Mouse (Mus musculus) embryonic facial prominence, embryonic 14.5 days (tissue): ENCODE data around the gene Gtf2e1. TPM values are rescaled to one million over a fixed set of nuclear protein-coding genes. Genes with fewer than 3 reads are reported as not detected.

Experiments used
- ATAC-seq: fragments of 200-750 bp; cut with Nextera tagmentation; 2 replicates; pipeline ENCODE4 v1.8.0; 2017; ENCODE audit warnings: low read depth, moderate number of reproducible peaks, moderate TSS enrichment
- DNase-seq: peaks from one replicate; pipeline ENCODE4 v3.0.0-alpha.2; 2015; ENCODE audit warnings: low spot score
- H3K27ac ChIP-seq: fragments of 300-500 bp; sonication (generic); replicated peaks from 2 replicates; pipeline ENCODE4 v1.5.1; 2014; ENCODE audit warnings: low read depth, mild to moderate bottlenecking, low read length, moderate library complexity
- H3K27me3 ChIP-seq: fragments of 300-500 bp; sonication (generic); replicated peaks from 2 replicates; pipeline ENCODE4 v1.6.1; 2014; ENCODE audit warnings: low read length; ENCODE audit not compliant: control insufficient read depth, insufficient read depth
- H3K36me3 ChIP-seq: fragments of 300-500 bp; sonication (generic); 2 replicates; pipeline ENCODE4 v1.6.1; 2014; ENCODE audit warnings: low read length, mixed read lengths; ENCODE audit not compliant: control insufficient read depth, insufficient read depth
- H3K4me1 ChIP-seq: fragments of 300-500 bp; sonication (generic); 2 replicates; pipeline ENCODE4 v1.6.1; 2014; ENCODE audit warnings: antibody characterized with exemption, low read length; ENCODE audit not compliant: control insufficient read depth, insufficient read depth
- H3K4me2 ChIP-seq: fragments of 300-500 bp; sonication (generic); 2 replicates; pipeline ENCODE4 v1.6.1; 2014; ENCODE audit warnings: low read depth, mild to moderate bottlenecking, low read length, moderate library complexity, mixed read lengths
- H3K4me3 ChIP-seq: fragments of 300-500 bp; sonication (generic); 2 replicates; pipeline ENCODE4 v1.5.1; 2014; ENCODE audit warnings: low read depth, mild to moderate bottlenecking, low read length
- H3K9ac ChIP-seq: fragments of 300-500 bp; sonication (generic); 2 replicates; pipeline ENCODE4 v1.6.1; 2014; ENCODE audit warnings: low read depth, mild to moderate bottlenecking, low read length, moderate library complexity, mixed read lengths
- H3K9me3 ChIP-seq: fragments of 300-500 bp; sonication (generic); 2 replicates; pipeline ENCODE4 v1.6.1; 2016; ENCODE audit warnings: low read length; ENCODE audit not compliant: control insufficient read depth
- WGBS: fragments of 180-500 bp; shearing (Covaris S2); extraction: QIAGEN DNeasy Blood & Tissue Kit; methylation state at CpG from one replicate; pipeline ENCODE4 v1.1.7; 2014; 5-methylcytosine and 5-hydroxymethylcytosine counted together
- polyA plus RNA-seq: library from polyadenylated mRNA; unstranded; fragments of >200 nt; fragmentation: Nextera tagmentation; extraction: Ambion mirVana; gene quantifications from 2 replicates; pipeline ENCODE4 v1.2.1, GENCODE M21; 2014

Gene Gtf2e1
- polyA plus RNA-seq, 1 experiment from 2014 or later: 29.0 TPM

DNA sequence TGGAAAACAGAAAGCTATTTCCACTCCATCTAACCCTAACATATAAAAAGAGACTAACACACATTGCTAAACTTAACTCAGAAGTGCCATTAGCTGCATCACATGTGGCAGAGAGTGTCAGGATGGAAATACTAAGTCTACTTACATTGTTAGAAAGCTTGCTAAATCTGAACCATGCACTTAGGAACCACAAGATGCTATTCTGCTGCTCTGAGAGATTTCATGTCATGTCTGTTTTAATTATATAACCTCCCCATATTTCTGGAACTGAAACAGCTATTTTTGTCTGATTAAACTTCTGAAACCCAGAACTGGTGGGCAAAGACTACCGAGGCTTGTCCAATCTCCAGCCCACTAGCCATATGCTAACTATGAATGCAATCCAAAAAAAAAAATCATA, 7.5 kb downstream of the Gtf2e1 start:
- H3K9me3 ChIP-seq: no peaks in the 10 kb centered on the region
- H3K36me3 ChIP-seq: peaks cover 28% of the 10 kb centered on the region
- ATAC-seq (no peak), DNase-seq (no peak)
- H3K27ac ChIP-seq: no peak overlapping the region
- no peaks in the 10 kb centered on the region for H3K4me1 ChIP-seq
- H3K4me3 ChIP-seq: no peak overlapping the region
- no peak overlapping the region for H3K4me2 ChIP-seq
- WGBS: 79% methylated on average over 1 of the region's 1 CpGs
- no peak overlapping the region for H3K9ac ChIP-seq
- no peaks in the 10 kb centered on the region for H3K27me3 ChIP-seq

DNA sequence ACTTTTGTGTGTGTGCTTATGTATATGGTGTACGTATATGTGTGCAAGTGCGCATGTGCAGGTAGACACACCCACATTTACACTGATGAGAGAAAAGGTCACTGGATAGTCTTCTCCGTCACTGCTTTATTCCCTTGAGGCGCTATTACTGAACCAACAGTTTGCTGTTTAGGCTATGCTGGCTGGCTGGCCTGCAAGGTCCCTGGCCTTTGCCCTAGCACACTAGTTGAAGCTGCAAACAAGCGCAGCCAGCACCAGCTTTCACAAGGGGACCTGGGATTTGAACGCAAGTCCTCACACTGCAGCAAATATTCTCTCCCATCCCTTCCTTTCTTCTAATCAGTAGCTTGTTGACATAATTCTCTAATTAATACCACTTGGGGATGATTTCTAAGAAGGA, 9.4 kb downstream of the Gtf2e1 start:
- ATAC-seq: no peak

DNA sequence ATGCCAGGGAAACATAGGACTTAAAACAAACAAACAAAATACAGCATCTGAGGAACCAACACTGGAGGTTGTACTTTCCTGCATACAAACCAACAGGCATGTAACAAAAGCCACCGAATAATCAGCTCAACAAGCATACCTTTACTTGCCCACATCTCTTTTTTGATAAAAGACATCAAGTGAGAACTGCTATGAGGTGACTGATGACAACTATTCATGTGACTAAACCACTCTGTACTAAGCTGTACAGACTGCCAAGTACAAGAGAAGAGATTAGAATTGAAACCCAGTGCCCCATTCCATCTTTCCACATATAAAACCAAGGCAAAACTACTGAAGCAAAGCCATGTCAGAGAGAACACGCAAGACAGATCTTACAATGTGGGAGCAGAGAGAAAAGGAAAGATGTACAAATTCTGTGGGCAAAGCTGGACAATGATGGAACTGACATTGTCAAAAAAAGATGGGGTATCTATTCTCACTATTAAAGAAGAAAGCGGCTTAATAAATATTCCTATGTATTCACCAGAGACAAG, 12.8 kb downstream of the Gtf2e1 start:
- H3K4me1 ChIP-seq: no peaks in the 10 kb centered on the region
- no peak overlapping the region for H3K4me2 ChIP-seq
- H3K27me3 ChIP-seq: no peaks in the 10 kb centered on the region
- H3K27ac ChIP-seq: no peak overlapping the region
- H3K9me3 ChIP-seq: peaks cover 8% of the 10 kb centered on the region; the same call in 1 of the 2 replicates
- no peak overlapping the region for H3K4me3 ChIP-seq
- peaks cover 43% of the 10 kb centered on the region for H3K36me3 ChIP-seq
- whole genome bisulfite sequencing: 96% methylated on average over 3 of the region's 3 CpGs
- DNase-seq: no peak
- no peak for ATAC-seq
- no peak overlapping the region for H3K9ac ChIP-seq

More for the DNA sequence above, 9.4 kb downstream of the Gtf2e1 start:
- H3K4me2 ChIP-seq: no peak overlapping the region
- no peaks in the 10 kb centered on the region for H3K27me3 ChIP-seq
- H3K4me1 ChIP-seq: no peaks in the 10 kb centered on the region
- H3K9me3 ChIP-seq: no peaks in the 10 kb centered on the region
- H3K9ac ChIP-seq: no peak overlapping the region
- H3K27ac ChIP-seq: no peak overlapping the region
- no peak overlapping the region for H3K4me3 ChIP-seq
- DNase-seq: no peak
- WGBS: 76% methylated on average over 6 of the region's 6 CpGs
- peaks cover 32% of the 10 kb centered on the region for H3K36me3 ChIP-seq

DNA sequence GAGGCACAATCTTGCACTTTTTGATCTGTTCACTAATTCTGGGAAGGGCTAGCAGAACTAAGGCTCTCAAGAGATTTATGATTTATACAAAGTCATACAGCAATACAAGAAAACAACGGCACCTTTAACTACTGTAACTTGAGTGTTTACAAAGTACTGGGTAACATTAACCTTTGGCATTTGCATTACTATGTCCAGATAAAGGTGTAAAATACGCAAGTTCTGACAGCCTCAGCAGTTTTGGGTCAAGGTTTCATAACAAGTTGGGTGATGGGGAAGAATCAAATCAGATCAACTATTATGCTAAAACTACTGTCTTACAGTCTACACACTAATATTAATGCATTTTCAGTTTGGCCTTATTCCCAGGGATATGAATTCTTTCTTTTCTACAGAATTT, 14.5 kb downstream of the Gtf2e1 start:
- DNase-seq: no peak
- Histone ChIP-seq H3K4me1 (no peaks in the 10 kb centered on the region), H3K27me3 (no peaks in the 10 kb centered on the region), H3K9ac (no peak overlapping the region), H3K4me3 (no peak overlapping the region), H3K4me2 (no peak overlapping the region), H3K27ac (no peak overlapping the region), H3K9me3 (peaks cover 8% of the 10 kb centered on the region; the same call in 1 of the 2 replicates), H3K36me3 (peaks cover 53% of the 10 kb centered on the region)
- no peak for ATAC-seq
- 86% methylated on average over 2 of the region's 2 CpGs for WGBS

DNA sequence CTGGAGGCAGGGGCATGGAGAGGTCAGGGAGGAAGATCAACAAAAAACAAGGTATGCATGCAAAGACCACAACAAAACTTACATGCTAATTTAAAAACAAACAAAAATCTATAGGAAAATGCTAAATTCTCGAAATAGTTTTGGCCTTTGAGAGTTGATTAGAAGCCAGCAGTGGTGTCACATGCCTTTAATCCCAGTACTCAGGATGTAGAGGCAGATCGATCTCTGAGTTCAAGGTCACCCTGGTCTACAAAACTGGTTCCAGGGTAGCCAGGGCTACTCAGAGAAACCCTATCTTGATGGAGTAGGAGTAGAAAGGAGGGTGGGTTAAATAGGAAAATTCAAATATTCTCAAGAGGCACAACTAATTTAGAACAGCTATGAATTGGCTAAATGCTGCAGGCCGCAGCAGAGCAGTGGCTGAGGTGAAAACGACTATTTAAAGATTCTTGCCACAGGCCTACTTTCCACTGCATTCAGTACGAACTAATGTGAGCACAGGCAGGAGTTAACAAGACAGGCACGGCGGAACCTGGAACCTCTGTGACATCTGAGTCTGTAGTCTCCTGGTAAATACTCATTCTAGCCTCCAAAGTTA, 17.4 kb downstream of the Gtf2e1 start:
- H3K27me3 ChIP-seq: no peaks in the 10 kb centered on the region
- H3K9me3 ChIP-seq: peaks cover 8% of the 10 kb centered on the region; the same call in 1 of the 2 replicates
- H3K4me2 ChIP-seq: no peak overlapping the region
- no peak for DNase-seq
- H3K27ac ChIP-seq: no peak overlapping the region
- peaks cover 61% of the 10 kb centered on the region for H3K36me3 ChIP-seq
- H3K4me1 ChIP-seq: no peaks in the 10 kb centered on the region
- no peak for ATAC-seq
- 87% methylated on average over 7 of the region's 7 CpGs for WGBS
- H3K9ac ChIP-seq: no peak overlapping the region
- H3K4me3 ChIP-seq: no peak overlapping the region

DNA sequence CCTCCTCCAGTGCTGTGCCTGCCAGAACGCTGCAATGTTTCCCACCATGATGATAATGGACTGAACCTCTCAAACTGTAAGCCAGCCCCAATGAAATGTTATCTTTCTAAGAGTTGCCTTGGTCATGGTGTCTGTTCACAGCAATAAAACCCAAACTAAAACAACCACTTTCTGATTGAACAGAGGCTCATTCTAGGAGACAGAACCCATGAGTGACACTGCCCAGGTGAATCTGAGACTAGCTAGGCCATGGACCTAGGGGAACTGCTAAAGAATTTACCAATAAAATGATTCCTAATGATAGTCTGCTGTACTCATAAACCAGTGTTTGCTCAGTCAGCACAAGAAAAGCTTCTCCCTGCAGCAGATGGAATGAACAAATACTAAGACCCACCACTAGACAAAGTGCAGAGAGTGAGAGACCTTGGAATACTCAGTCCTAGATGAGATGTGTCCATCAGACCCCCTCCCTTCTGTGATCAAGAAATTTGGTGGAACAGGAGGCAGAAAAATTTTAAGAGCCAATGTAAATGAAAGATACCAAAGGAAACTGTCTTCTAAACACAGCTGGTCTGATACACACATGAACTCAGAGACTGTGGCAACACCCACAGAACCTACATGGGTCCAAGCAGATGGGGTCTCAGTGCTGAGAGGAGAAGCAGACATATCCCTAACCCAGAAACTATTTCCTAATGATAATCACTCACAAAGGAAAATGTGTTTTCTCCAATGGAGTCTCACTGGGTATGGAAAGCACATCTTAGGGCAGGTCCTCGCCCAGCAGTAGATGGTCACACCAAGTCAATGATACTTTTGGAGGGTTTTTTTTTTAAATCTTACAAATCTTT, 19.2 kb downstream of the Gtf2e1 start:
- ATAC-seq: no peak
- no peak overlapping the region for H3K4me2 ChIP-seq
- H3K27ac ChIP-seq: no peak overlapping the region
- no peak for DNase-seq
- 93% methylated on average over 2 of the region's 2 CpGs for WGBS
- H3K9ac ChIP-seq: no peak overlapping the region
- H3K9me3 ChIP-seq: peaks cover 8% of the 10 kb centered on the region; the same call in 1 of the 2 replicates
- peaks cover 62% of the 10 kb centered on the region for H3K36me3 ChIP-seq
- no peaks in the 10 kb centered on the region for H3K4me1 ChIP-seq
- H3K27me3 ChIP-seq: no peaks in the 10 kb centered on the region
- no peak overlapping the region for H3K4me3 ChIP-seq

DNA sequence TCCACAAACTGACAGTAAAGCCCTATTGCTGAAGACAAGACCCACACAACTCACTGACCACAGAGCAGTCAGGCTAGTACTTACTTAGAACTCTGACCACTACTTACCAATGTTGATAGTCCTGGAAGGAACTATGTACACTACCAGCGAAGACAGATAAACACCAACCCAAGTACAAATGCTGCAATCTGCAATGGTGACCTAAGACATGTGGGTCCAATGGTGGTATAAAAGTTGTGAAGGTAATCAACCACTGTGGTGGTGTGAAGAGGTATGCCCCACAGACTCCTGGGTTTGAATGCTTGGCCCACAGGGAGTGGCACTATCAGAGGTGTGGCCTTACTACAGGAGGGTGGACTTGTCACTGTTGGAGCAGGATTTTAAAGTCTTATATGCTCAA, 19.9 kb downstream of the Gtf2e1 start:
- Histone ChIP-seq H3K27ac (no peak overlapping the region), H3K27me3 (no peaks in the 10 kb centered on the region), H3K4me1 (no peaks in the 10 kb centered on the region), H3K4me2 (no peak overlapping the region), H3K9ac (no peak overlapping the region), H3K9me3 (peaks cover 8% of the 10 kb centered on the region; the same call in 1 of the 2 replicates), H3K4me3 (no peak overlapping the region), H3K36me3 (peaks cover 67% of the 10 kb centered on the region)
- no peak for ATAC-seq
- DNase-seq: no peak
- 90% methylated on average over 1 of the region's 1 CpGs for WGBS

DNA sequence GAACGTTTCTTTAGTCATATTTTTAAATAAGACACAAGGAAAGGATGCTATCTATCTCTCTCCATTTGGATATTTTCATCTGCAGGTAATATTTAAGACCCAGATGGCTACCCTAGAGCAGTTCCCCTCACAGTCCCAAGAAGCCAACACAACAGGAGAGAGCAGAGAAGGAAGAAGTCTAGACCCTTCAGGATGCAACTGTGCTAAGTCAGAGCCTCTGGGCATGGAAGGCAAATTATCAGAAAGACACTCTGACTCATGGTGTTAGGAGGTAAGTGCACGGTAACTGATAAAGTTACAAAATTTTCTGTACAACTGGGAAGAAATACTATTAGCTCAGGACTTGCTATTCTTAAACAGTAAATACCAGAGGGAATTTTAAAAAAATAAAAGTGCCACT, 20.9 kb downstream of the Gtf2e1 start:
- ATAC-seq (no peak), DNase-seq (no peak)
- Histone ChIP-seq H3K9ac (no peak overlapping the region), H3K9me3 (peaks cover 4% of the 10 kb centered on the region; the same call in 1 of the 2 replicates), H3K4me2 (no peak overlapping the region), H3K4me1 (no peaks in the 10 kb centered on the region), H3K27ac (no peak overlapping the region), H3K27me3 (no peaks in the 10 kb centered on the region), H3K36me3 (peaks cover 59% of the 10 kb centered on the region), H3K4me3 (no peak overlapping the region)
- WGBS: 89% methylated on average over 2 of the region's 2 CpGs
